Mouse (Mus musculus) kidney, adult 18-20 months (tissue): Measurements from ENCODE around the gene Dlg4.
"Not testable (repeated sequence)": the region's sequence is repeated elsewhere in the genome, so short reads cannot be mapped to it uniquely, and the experiment has no call there.

ENCODE experiments used
- DNase-seq: peaks from one replicate; pipeline ENCODE4 v3.0.0; 2021

Gene Dlg4

DNA sequence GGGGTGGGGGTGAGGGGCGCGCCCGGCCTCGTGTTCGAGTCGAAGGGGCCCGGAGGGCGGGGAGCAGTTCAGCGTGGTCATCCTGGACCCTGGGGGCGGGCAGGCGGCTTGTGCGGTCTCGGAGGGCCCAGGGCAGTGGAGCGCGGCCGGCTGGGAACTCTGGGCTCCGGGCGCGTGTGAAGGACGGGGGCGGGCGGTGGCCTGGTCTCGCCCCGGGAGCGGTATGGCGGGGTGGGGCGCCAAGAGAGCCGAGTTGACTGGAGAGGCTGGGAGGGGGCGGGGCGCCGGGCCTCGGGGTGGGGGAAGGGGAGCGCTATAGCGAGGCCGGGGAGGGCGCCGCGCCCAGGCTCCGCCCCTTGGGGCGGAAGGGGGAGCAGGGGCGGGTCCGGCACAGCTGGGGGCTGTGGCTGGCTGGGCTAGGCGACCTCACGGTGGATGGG lies 19.7 kb upstream of the Dlg4 start:
- DNase-seq = peak; percentile 90

DNA sequence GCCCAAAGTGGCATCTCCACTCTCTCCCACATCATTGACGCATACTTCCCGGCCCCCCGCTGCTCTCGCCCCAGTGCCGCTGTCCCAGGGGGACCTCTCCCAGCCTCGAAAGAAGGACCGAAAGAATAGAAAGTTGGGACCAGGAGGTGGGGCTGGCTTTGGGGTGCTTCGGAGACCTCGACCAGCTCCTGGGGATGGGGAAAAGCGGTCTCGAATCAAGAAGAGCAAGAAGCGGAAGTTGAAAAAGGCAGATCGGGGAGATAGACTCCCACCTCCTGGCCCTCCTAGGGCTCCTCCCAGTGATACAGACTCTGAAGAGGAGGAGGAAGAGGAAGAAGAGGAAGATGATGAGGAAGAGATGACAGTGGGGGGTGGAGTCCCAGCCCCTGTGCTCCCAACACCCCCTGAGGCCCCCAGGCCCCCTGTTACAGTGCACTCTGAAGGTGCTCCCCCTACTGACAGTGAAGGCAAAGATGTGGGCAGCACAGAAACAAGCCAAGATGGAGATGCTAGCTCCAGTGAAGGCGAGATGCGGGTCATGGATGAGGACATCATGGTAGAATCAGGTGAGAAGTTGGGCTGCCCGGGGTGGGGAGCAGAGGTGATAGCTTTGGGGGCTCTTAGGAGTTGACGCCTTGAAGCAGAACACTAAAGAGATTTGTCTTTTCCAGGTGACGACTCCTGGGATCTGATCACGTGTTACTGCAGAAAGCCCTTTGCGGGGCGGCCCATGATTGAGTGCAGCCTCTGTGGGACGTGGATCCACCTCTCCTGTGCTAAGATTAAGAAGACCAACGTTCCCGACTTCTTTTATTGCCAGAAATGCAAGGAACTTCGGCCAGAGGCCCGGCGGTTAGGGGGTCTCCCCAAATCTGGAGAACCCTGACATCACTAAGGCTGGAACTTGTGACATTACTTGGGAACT lies 17.9 kb upstream of the Dlg4 start:
- no peak for DNase-seq

DNA sequence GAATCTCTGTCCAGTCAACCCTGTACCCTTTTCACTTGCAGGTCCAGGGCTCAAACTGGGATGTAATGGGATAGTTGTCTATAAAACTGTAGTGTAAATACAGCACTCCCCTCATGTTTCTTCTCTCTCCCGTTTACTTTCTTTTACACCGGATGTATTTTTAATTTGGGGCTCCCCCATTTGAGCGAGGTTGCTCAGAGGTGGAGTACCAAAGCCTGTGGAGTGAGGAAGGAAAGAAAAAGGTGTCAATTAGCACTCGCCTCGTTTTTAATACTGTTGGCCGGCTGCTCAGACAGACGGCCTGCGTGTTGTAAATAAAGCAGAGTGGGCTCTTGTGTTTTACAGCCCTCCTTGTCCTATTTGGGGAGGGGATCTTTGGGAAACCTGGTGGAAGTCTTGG lies 17.1 kb upstream of the Dlg4 start:
- DNase-seq = no peak

DNA sequence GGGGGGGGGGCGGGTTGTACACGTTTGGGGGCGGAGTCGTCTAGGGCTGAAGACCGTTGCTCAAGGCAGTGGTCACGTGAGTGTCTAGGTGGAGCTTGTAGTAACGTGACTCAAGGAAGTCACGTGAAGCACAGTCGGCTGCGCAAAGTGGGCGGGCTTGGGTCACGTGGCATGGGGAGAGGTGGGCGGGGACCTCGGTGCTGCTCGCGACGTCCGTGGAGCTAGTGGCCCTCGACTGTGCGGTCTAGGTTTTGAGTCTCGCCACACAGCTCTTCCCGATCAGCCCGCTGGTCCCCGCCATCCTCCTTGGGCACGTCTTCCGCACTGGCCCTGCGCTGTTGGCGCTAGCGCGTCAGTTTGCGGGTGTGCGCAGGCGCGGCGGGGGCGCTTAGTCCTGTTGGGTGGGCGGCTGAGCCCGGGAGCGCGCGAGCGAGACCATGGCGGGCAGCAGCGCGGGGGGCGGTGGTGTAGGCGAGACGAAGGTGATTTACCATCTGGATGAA lies 16.3 kb upstream of the Dlg4 start, which contains the start of gene Dvl2:
Gene Dvl2, plus strand, starts transcription at position 200 of the 503 bp plus-strand sequence.
- DNase-seq = peak; percentile 89

DNA sequence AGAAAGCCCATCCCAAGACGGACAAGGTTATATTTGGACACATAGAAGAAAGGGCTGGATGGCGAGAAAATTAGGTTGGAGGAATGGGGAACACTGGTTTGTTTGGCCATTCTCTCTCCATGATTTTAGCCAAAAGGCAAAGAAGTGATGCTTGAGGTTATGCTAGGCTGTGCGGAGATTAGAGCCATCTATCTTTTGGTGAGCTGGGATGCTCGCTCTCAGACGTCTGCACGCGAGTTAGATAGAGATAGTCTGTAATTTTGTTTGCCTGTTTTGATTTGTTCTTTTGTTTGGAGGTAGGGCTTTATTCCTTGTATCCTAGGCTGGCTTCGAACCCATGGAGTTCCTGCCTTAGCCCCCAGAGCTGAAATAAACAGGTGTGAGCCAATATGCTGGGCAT lies 15.6 kb upstream of the Dlg4 start:
- no peak for DNase-seq

DNA sequence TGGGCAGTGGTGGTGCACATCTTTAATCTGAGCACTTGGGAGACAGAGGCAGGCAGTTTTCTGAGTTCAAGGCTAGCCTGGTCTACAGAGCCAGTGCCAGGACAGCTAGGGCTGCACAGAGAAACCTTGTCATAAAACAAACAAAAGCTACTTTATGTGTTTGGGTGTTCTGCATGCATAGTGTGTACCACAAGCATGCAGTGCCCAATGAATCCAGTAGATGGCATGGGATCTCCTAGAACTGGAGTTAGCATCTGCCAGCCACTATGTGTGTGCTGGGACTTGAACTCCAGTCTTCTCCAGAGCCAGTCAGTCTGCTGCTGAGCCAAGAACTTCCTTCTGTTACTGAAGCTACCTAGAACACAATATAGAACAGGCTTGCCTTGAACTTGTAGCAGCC lies 14.9 kb upstream of the Dlg4 start:
- DNase-seq = no peak

DNA sequence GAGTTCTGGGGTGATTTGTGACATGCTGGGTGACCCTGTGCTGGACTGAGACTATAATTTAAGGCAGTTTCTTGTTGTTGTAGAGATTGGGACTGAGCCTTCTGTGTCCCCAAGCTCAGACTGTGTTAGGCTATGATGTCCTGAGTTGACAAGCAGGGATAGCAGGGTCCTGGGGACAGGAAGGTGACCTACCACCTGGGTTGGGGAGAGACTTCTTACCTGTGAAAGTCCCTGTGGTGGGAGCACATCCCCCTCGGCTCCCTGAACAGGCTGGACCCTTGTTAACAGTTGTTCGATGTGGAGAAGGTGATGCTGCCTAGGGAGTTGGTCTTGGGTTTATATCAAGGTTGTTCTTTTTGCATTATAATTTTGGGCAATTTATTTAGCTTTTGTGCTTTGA lies 14.3 kb upstream of the Dlg4 start:
- DNase-seq = no peak

DNA sequence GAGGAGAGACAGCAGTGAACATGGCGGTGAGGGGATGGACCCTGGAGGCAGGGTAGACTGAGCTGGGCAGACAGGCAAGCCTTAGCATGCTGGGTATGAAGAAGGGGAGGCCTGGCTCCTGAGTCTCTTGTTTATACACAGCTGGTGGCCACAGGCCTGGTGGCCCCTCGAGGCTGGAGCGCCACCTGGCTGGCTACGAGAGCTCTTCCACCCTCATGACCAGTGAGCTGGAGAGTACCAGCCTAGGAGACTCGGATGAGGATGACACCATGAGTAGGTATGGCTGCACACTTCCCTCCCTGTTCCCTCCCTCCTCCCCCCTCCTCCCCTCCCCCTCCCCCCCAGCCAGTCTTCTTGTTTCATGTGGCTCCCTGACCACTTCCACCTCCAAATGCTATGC lies 11.2 kb upstream of the Dlg4 start:
- DNase-seq = no peak

DNA sequence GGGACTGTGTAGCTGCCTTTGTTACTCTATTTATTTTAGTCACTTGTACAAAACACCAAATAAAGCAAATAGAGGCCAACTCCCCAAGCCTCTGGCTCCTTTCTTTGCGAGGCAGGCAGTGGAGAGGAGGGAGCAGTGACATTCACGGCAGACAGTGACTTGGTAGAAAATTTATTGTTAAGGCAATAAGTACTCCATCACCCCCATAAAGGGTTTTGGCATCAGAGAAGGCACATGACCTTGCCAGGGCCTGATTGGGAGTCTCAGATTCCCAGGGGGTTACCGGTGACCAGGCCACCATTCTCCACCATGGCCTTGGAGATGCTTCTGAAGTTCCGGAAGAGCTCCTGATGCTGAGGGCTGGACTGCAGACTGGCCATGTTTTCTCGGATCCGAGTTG lies 6.7 kb upstream of the Dlg4 start:
- DNase-seq = no peak

DNA sequence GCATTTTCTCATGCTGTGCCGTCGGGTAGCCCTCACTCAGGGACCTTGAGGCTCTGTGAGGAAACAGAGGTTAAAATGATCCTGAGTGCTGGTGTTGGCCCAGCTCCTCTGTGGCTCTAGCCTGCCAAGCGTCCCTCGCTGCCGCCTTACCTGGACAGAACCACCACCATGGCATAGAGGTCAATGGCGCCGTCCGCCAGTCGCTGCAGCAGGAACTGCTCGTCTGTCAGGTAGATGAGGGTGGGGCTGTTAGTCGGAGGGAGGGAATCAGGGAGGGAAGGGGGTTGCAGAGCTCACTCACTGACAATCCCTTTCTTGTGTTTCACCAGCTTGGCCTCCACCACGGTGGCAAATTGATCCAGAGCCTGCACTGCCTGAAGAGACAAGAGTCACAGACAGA lies 6.2 kb upstream of the Dlg4 start:
- DNase-seq = no peak

DNA sequence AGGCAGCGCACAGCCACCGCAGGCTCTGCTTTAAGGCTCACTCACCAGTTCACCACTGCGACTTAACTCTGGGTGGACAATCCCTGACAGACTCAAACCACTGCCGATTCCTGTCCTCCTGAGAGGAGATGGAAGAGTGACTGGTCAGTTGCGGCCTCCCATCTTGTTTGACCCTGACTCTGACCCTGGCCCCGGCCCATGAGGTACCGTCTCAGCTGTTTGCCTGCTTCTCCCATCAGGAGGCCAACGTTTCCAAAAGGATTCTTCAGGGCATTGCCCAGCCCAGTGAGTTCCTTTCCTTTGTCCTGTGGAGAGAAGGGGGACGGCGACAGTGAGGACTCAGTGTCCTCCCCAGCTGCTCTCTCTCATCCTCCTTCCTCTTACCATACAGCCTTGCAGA lies 5.8 kb upstream of the Dlg4 start:
- DNase-seq = no peak

DNA sequence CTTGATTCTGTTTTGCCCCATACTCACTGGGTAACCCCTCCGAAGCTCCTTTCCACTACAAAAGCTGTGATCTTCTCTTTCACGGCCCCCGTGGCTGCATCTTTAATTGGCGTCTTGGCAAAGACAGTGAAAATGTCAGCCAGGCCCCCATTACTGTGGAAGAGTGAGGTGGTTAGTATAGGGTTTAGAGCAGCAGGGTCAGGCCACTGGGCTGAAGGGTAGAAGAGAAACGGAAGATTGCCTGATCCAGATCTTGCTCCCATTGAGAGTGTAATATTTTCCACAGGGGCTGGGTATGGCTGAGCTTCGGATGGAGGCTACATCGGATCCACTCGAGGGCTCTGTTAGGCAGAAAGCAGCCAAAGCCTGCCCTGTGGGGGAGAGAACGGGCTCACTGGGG lies 3.8 kb upstream of the Dlg4 start:
- no peak for DNase-seq

DNA sequence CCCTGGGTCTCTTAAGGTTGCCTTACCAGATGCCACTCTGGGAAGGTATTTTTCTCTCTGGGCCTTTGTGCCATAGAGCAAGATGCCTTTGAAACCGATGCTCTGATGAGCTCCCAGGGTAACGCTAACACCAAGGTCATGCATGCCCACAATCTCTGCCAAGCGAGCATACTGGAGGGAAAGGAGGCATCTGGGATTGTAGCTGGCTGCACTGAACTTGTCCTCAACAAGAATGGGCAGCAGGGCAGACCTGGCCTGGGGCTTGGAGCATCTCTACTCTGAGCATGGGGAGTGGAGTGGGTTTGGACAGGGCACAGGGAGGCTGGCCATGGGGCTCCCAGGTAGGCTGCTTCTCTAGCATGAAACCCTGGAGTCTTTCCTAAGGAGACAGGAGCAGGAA lies 3.3 kb upstream of the Dlg4 start:
- no peak for DNase-seq

DNA sequence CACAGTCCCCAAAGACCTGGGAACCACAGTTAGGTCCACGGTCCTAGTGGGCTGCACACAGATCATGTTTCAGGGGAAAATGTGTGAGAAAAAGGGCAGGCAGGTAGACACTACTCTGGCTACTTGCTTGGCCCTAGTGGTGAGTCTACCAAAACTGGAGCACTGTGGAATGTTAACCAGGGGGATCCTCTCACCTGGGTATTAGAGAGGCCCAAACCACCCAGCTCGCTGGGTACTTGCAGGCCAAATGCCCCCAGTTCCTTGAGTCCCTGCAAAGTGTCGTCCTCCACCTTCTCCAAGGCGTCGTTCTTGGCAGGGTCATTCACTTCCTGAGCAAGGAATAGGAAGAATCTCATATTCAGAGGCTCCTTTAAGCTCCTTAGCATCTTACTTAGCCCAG lies 2.7 kb upstream of the Dlg4 start:
- no peak for DNase-seq

DNA sequence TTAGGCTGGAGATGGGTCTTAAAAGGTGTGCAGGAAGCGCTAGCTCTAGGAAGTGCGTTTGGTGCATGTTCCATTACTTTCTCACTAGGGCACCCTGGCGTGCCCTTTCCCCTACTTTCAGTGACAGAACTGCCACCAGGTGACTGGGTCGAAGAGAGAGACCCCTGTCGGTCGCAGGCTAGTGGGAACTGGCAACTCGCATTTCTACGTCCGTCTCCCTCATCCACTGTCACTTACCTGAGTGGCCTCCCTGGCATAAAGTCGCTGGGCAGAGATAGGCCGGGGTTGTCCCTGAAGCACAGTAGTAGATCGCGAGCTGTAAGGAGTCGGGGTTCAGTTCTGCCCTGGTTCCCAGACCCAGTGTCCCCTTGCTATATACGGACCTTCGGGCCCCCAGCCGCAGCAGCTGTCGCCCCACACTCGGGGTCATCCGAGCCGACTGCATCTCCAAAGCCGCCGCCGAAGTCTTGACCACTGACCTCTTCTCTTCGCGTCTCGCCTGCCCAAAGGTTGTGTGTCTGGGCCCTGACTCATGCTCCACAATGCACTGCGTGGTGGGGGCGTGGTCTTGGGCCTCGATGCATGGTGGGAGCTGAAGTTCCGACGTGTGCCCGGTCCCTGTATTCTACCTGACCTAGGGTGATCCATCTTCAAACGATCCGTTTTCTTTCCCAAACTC lies 1.7 kb upstream of the Dlg4 start, which contains the start of gene Acadvl:
Gene Acadvl, minus strand, starts transcription at position 532 of the 679 bp plus-strand sequence.
- DNase-seq = peak; percentile 92

DNA sequence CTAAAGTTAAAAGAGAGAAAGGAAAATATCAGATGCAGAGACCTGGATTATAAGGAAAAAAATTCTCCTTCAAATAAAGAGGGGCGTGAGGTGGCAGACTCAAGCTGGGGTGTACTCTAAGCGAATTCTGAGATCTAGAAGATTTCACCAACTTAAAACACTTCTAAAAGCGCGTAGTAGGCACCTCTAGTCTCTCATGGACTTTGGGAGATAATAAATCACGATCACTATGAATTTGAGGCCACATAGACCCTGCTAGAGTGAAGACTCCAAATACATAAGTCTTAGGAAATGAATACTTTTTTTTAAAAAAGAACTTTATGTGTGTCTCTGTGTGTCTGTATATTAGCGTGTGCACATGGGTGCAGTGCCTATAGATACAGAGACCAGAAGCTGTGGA lies 1.1 kb upstream of the Dlg4 start:
- no peak for DNase-seq

DNA sequence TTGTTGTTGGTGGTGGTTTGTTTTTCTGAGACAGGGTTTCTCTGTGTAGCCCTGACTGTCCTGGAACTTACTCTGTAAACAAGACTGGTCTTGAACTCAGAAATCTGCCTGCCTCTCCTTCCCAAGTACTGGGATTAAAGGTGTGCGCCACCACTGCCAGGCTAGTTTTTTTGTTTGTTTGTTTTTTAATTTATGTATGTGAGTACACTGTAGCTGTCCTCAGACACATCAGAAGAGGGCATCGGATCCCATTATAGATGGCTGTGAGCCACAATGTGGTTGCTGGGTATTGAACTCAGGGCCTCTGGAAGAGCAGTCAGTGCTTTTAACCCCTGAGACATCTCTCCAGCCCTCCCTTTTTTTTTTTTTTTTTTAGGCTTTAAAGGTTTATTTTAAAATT lies 565 bp upstream of the Dlg4 start:
- DNase-seq = not testable (repeated sequence)

DNA sequence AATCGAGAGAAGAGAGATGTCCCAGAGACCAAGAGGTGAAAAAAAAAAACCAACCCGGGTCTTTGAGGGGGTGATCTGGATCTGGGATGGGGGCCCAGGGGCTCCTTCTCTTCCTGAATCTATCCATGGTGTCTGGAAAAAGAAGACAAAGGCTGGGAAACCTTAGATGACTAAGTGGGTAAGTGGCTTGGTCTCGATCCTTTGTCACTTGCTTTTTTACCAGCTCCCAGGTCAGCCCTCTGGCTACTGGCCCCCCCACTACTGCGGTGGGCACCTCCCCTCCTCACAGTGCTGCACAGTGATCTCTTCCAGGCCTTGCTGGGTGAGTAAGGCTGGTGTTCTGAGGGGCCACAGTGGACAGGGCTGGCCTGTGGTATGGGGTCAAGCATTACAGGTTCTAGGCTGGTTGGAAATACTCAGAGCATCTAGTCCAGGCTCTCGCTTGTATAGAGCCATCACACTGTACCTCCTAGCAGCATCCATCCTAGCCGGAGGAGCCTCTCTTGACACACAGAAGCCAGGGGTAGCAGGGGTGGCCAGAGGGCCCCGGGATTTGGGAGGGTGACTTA lies 541 bp downstream of the Dlg4 start:
- DNase-seq = no peak

DNA sequence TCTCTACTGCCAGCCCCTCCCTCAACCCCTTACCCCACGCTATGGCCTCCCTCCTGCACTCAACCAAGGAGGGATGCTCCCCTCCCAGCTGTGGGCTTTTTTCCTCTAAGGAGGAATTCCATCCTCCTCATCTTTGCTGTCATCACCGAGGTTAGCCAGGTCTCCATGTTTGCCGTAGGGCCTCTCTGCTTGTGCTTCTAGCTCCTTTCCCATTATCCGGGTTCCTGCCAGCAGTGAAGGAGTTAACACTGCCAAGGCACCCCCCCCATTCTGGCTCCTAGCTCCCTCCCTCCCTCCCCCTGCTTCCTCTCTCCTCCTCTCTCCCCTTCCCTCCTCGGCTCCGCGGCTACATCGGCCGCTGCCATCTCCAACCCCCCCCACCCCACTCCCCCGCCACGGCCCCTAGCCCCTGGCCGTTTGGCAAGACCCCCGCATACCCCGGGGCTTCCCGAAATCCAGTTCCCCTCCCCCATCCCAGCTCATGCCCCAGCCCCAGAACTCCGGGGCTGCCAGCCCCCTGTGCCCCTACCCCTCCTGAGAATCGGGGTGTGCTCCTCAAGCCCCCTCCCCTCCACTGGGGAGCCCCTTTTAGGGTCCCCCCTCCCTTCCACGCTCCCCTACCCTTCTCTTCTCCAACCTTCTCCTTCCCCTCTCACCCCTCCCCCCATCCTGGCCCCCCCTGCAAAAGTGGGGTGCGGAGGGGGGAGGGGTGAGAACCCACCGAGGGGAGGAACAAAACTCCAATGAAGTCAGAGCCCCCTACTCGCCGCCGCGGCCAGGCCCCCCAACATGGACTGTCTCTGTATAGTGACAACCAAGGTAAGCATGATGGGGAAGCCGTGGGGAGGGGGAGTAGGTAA lies 1.6 kb downstream of the Dlg4 start:
- no peak for DNase-seq

DNA sequence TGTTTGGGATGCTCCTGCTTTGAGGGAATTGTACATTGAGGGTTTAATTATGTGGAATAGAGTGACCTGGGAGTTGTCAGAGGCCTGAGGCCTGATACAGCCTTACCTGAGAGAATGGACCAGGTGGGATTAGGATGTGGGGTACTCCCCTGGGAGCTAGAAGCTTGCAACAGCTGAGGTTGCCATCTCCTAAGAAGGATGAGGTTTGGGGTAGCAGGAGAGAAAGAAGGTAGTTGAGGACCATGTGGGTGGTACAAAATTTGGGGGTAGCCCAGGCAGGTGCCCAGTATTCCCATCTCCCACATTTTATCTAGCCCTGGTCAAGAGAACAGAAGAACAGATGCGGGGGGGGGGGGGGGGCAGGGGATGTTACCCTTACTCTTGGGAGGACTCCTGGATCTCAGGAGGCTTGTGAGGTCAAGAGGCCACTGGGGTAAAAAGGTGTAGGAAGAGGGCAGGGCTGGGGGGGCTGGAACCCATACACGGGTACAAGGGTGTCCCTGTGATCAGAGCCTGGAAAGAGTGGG lies 2.8 kb downstream of the Dlg4 start:
- DNase-seq = no peak

DNA sequence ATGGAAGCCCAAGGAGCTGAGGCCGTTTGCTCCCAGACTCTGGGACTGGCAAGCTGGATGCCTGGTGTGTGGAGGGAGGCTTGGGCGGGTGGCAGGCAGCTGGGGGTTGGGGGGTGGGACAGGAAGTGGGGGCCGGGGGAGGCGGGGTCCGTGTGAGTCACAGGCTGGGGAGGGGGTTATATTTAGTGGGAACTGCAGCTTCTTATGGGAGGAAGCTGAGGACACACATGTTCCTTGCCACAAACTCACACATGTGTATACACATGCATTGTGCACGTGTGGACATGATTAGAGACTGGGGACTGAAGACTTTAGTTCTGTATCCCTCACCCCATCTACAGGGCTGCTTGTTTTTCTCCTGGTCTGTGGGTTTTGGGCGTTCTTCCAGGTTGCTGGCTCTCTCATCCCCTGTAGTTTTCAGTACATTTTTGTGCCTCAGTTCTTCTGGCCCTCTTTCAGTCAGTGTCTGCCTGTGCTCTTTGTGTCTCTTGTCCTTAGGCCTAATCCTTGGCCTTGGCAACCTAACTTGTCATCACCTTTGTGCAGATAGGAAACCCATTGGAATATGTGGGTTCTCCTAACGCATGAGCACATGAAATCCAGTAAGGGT lies 3.4 kb downstream of the Dlg4 start:
- DNase-seq = no peak

DNA sequence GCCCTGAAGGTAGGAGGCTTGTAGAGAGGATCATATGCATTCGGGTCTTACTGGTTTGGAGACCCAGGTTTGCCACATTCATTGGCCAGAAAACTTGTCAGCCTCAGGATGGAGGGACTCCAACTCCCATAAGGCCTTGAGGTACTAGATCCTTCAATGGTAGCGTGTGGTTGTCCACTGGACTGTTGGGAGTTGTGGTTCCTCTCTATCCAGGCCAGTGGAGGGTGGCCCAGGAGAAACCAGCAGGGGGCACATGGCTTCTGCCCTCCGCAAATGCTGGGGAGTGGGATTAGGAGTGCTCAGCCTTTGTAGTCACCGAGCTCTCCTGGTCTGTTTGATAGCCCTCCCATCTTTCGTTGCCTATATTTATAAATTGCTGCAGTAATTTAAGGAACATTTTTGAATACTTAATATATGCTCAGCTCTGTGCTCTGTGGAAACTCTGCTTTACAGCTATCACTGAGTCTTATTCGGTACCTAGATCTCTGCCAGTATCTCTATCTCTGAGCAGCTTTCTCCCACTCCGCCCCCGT lies 4.1 kb downstream of the Dlg4 start:
- peak; percentile 75 for DNase-seq
